Mouse (Mus musculus) liver, postnatal 0 days (tissue): ENCODE results near the gene Itsn1.

Source experiments
- CTCF ChIP-seq: sonication (generic); IDR thresholded peaks from 2 replicates; pipeline ENCODE4 v1.5.1; 2016; ENCODE audit warnings: antibody characterized with exemption, low read depth
- EP300 ChIP-seq: IDR thresholded peaks from 2 replicates; pipeline ENCODE4 v1.6.1; 2016; ENCODE audit warnings: antibody characterized with exemption, low read depth, mild to moderate bottlenecking

DNA sequence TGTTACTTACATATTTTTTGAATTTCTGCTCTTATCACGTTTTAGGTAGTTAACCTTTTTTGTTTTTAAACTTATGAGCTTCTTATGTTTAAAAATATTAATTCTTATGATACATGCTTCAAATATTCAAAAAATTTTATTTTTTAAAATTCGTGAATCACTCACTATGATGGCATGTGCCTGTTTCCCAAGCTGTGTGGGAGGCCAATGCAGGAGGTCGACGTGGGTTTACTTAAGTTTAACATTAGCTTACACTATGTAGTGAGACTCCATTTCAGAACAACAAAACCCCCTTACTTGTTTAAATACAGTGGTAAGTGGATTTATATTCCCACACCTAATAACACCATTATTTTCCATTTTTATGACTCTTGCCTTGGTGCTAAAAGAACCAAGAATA lies 24.5 kb downstream of the Itsn1 start:
- no peak for TF ChIP-seq CTCF
- no peak for TF ChIP-seq EP300
